Mouse (Mus musculus) lung, postnatal 0 days (tissue): ENCODE data around the gene Mrpl18.

Experiments used
- CTCF ChIP-seq: IDR thresholded peaks from 2 replicates; pipeline ENCODE4 v1.5.1; 2016; ENCODE audit warnings: antibody characterized with exemption, mild to moderate bottlenecking
- EP300 ChIP-seq: IDR thresholded peaks from 2 replicates; pipeline ENCODE4 v1.6.1; 2016; ENCODE audit warnings: antibody characterized with exemption, mild to moderate bottlenecking, control low read depth

GRCm38 (mm10) chr17:12916588-12917380 lies 639 bp upstream of the Mrpl18 start:
- TF ChIP-seq EP300 = no peak
- TF ChIP-seq CTCF = no peak
